Mouse (Mus musculus) liver, adult 2 months (tissue): ENCODE results near the gene Micu2.

Experiments used
- CTCF ChIP-seq: fragments of 200-500 bp; IDR thresholded peaks from 2 replicates; pipeline ENCODE4 v1.5.1; 2011; ENCODE audit warnings: low read depth, low read length, control low read depth
- POLR2A ChIP-seq: fragments of 200-500 bp; IDR thresholded peaks from 2 replicates; pipeline ENCODE4 v1.6.1; 2011; ENCODE audit warnings: low read length, control low read depth; ENCODE audit not compliant: insufficient read depth; ENCODE audit errors: extremely low read depth

DNA sequence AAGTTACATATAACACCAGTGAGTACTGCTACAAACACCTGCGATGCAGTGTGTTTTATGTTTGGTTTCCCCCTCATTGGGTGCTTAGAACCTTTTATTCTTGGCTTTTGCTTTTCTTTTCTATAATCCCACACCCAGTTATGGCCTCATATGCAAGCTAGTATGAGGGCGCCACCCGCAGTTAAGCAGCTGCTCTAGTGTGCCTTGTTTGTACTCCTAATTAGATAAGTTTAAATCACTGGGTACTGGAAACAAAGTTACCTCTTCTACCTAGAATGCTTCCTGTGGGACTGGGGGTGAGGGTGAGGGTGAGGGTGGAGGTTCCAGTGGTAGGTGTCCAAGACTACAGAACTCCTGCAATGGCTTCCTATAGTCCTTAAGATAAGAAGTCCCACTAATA, 2.9 kb downstream of the Micu2 start:
- TF ChIP-seq CTCF (no peak), POLR2A (no peak)
